Mouse (Mus musculus) retina, postnatal 1 day (tissue): ENCODE results near the gene Cacna2d3.

ENCODE experiments used
- DNase-seq: peaks from one replicate; pipeline ENCODE4 v3.0.0-alpha.2; 2012

The Cacna2d3 gene

GRCm38 (mm10) chr14:29721488-29722385, at the start of gene Cacna2d3:
Gene Cacna2d3 (minus strand): TSS chr14:29721864.
- DNase-seq = peak; percentile 82

GRCm38 (mm10) chr14:29769486-29769885, 47.8 kb upstream of the Cacna2d3 start:
- no peak for DNase-seq

DNA sequence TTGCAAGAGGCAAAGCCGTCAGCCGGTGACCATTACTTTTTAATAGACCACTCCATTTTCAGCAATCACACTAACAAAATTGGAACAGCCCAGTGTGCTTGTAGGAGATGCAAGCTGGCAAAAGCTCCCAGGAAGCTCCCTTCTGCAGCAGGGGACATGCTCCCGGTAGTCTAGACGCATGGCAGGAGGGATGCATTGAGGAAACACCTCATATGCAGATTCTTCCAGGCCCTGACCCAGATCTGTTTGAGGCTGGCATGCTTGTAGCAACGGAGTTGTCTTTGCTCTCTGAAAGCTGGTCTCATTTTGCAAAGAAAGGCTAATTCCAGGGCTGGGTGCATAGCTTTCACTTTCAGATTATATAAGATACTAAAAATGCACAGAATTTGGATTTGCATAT, 31.2 kb upstream of the Cacna2d3 start:
- no peak for DNase-seq

- DNase-seq = no peak
Measured at GRCm38 (mm10) chr14:29738751-29739150, 17.1 kb upstream of the Cacna2d3 start.

DNA sequence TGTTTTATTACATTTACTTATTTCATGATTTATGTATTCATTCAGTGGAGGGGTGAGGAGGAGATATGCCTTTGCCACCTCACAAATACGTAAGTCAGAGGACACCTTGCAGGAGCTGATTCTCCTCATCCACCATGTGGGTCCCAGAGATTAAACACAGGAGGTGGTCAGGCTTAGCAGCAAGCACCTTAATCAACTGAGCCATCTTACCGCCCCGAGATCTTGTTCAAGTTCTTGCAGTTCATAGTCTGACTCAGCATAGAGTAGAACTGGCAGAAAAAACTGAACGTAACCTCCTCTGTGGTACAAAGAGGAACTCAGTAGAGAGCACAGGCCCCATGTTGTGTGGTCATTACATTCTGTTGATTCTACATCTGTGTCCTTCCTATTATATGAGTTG, 8.6 kb upstream of the Cacna2d3 start:
- DNase-seq = no peak

DNA sequence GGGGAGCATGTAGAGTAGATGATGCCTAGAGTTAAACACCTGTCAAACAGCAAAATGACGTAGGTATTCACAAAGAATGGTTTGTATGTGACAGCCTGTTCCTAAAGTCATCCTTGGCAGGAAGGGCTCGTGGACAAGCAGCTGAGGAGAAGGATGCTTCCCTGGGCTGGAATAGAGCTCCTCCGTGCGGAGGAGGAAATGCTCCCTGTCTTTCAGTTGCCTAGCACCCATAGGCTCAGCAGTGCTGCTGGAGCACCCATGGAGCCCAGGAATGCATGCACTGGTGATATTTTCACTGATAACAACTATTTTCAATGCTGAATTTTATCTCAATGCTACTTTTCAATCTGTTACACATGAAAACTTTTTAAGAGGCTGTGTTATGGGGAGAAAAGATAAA, 7.3 kb upstream of the Cacna2d3 start:
- no peak for DNase-seq

DNA sequence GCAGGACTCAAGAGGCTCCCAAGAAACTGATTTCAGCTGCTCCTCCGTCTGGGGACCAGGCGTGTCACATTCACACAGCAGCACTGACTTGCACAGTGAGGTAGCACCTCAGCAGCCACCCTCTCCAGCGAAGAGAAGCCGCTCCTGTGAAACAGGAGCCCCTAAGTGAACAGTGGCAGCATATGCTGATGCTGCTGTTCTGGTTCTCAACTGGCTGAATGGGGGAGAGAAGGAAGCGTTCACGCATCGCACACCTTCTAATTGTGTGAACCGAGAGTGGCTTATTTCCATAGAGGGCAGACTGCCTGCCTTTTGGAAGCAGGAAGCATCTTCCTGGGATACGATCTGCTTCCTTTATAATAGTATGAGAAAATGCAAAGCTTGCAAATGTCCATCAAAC, 5.9 kb upstream of the Cacna2d3 start:
- DNase-seq = no peak

- no peak for DNase-seq
Measured at GRCm38 (mm10) chr14:29723267-29723666, 1.6 kb upstream of the Cacna2d3 start.

- peak; percentile 73 for DNase-seq
Measured at GRCm38 (mm10) chr14:29722386-29723221, 940 bp upstream of the Cacna2d3 start.

DNA sequence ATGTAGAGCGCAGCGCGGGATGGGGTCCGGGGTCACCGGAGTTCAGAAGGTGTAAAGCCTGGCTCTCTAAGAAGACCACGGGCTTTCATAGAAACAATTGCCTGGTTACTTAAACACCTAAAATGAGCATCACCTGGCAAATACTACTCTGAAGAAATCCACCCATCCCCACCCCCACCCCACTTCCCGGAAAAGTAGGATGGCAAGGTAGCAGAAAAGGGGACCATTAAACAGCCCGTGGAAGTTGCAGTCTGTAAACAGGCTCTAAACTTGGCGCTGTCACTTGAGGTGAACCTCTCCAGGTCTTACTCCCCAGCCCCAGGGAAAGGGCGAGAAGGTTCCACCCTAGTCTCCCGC, 555 bp downstream of the Cacna2d3 start:
- no peak for DNase-seq

GRCm38 (mm10) chr14:29720334-29720911, 1.2 kb downstream of the Cacna2d3 start:
- DNase-seq = peak; percentile 24

- DNase-seq = no peak
Measured at GRCm38 (mm10) chr14:29712621-29713020, 9.0 kb downstream of the Cacna2d3 start.

GRCm38 (mm10) chr14:29707561-29708335, 13.9 kb downstream of the Cacna2d3 start:
- peak; percentile 46 for DNase-seq

- DNase-seq = no peak
Measured at GRCm38 (mm10) chr14:29702762-29703161, 18.9 kb downstream of the Cacna2d3 start.

GRCm38 (mm10) chr14:29696131-29696530, 25.5 kb downstream of the Cacna2d3 start:
- DNase-seq = peak; percentile 69

DNA sequence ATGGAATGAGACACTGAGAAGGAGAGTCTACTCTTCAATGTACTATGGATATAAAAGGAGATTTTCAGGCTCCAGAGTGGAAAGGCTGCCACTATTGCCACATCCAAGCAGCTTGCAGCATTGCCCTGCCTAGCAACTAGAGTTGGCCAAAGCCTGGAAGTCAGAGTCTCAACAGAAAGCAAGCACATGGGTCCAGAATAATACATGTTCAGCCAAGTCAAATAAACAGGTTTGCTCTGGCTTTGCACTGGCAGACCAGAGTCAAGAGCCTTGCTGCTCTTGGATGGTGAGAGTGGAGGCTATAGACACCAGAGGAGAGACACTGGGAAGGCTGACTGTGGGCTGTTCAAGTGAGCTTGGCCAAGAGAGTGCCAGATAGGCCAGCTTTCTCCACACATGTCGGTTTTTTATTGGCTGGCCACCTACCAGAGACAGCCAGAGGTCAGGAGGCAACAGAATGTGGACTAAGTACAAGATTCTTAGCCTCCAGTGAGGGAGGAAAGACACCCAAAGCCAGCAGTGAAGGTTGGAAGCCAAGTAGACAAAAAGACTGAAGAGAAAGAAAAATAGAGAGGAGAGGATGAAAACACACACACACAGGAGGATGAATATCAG, 49.1 kb downstream of the Cacna2d3 start:
- DNase-seq = no peak

DNA sequence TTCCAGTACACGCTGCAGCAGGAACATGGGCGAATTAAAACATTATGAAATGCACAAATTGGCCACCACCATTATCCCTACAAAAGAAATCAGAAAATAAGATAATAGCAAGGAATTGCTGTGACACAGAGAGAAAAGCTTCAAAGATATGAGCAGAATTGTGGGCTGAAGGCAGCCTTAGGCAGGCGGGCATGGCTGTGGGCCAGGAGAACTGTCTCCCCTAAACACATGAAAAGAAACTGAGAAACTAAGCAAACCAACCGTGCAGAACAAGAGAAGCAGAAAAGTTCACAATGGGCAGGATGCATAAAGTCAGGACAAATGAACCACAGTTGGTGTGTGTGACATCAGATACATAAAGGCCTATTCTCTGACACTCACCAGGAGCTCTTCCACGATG, 51.8 kb downstream of the Cacna2d3 start:
- DNase-seq = peak; percentile 8

DNA sequence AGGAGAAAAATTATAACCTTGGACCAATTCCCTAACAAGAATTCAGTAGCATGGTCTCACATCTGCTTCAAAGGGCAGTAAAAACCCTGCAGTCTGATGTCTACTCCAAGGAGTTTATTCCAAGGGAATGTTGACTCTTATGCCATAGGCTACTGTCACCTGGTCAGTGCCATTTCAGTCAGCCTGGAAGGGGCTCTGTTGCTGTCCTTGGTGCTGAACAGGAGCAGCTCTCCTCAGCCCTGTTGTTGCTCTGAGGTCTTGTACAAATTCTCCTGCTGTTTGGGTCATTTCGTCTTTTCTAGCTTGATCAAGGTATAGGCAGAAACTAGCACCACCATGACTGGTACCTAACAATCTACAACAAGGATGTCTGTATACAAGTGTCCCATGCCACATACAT, 64.7 kb downstream of the Cacna2d3 start:
- DNase-seq = peak; percentile 65

GRCm38 (mm10) chr14:29650591-29650990, 71.1 kb downstream of the Cacna2d3 start:
- DNase-seq = no peak

DNA sequence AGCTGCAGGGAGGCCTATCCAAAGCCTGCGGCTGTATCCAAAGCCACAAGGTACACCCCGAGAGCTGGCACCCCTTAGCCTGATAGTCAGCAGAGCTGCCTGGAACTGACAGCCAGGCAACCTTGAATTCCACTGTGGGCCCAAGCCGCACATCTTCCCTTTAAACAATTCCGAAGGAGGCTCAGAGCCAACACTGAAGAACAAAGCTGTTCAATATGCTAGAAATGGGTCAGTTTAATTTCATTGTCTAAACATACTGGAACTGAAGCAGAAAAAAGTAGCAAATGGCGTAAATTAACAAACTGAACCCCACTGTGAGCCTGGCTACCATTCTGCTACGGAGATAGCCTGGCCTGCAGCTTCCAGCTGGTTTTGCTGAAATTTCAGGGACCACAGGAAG, 72.9 kb downstream of the Cacna2d3 start:
- peak; percentile 57 for DNase-seq

GRCm38 (mm10) chr14:29645421-29645820, 76.2 kb downstream of the Cacna2d3 start:
- no peak for DNase-seq

GRCm38 (mm10) chr14:29643217-29643616, 78.4 kb downstream of the Cacna2d3 start:
- DNase-seq = no peak
